Mouse (Mus musculus) skeletal muscle tissue, adult 2 months (tissue): ENCODE measurements around the gene Stxbp5.

Experiments used
- DNase-seq: peaks from one replicate; pipeline ENCODE4 v3.0.0-alpha.2; 2012; ENCODE audit warnings: low read depth, low spot score

The Stxbp5 gene

DNA sequence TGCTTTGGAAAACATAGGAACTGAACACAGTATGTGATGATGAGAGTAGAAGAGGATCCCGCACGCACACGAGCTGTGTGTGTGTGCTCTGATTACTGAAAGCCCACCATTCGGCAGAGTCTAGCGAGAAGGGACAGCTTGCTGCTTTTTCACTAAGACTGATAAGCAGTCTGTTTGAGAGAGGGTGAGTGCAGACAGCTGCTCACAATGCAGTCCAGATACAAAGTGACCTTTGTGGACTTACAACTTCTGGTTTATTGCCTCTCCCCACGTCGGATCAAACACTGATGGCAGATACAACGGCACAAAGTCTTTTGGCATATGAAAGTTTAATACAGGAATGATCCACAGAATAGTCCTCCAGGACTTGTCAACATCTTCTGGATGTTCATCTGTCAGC, 140.6 kb downstream of the Stxbp5 start:
- DNase-seq, result no peak

DNA sequence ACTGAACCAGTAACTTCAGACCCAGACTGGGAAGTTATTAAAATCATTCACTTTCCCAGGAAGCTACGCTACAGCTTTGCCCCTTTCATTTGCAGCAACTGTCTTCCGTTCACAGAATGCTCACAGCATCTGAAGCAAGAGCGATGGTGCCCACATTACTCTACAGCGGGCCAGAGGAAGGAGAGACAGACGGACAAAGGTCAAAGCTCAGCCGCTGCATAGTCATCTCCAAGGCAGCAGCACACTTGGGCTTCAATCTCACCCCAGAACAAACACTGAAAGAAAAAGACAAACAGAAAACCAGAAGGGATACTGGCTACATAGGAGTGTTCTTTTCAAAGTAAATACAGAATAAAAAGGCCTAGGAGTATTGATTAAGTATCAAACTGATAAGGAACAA, 144.3 kb downstream of the Stxbp5 start:
- no peak for DNase-seq

DNA sequence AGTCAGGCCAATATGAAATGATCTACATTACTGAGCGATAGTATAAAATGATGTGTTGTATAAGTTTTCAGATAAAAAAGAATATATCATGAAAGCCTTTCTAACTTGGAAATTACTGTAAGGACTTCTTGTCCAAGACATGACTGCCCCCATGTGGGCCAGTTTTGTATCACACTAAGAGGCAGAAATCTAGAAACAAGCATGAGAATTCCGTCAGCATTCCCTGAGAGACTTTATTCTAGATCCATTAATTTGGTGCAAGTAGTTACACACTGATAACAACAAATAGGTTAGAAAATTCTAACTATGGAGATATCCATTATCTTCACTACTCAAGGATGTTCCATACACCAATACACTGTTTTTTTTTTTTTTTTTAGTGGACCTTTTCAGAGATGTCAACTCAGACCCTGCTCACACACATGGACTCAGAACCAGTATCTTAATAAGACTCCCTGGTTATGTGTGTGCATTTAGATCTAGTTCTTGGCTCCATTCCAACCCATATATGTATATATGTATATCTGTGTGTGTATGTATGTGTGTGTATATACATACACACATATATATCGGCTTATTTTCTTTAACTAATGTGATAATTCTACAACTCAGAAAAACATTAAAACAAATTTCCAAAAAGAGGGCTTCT, 145.9 kb downstream of the Stxbp5 start:
- peak; percentile 17 for DNase-seq

DNA sequence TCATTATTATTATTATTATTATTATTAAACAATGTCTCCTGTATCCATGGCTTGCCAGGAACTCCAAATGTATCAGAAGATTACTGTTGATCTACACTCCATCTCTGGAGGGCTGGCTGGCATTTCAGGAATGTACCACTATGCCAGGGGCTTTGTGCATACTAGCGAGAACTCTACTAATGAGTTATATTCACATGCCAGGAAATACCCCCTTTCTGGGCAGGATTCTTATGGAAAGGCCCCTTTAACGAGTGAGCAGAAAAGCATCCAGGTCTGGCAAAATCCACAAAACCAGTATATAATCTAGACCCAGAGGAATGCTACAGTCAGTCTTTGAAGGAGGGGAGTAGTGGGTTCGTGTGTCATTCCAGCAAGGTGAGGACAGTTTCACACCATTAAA, 167.0 kb downstream of the Stxbp5 start:
- DNase-seq, result no peak

DNA sequence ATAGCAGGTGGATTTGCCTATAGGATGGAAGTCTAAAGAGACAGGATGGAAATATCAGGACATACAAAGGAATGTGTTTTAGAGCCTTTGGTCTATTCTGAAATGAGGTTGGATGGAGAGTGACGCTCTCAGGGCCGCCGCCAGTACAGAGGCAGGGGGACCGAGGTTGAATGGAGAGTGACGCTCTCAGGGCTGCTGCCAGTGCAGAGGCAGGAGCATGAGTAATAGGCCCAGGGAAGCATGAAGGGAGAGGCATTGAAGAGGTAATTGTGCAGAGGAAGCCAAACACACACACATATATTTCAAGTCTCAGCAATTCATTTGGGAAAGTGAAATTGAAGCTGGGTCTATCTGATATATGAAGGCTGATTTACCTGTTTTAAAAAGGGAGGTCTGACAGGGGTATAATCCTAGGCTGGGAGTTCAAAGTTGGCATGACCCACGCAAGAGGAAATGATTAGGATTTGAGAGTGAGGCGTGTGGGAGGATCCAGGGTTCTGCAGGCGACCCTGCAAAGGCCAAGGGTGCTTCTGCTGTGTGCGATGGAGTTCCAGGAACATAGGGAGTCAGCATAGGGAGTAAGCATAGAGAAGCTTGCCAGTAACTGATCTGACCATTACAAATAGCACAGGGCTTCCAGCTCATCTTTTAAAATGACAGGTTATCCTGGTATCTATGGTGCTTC, 168.7 kb downstream of the Stxbp5 start:
- no peak for DNase-seq

DNA sequence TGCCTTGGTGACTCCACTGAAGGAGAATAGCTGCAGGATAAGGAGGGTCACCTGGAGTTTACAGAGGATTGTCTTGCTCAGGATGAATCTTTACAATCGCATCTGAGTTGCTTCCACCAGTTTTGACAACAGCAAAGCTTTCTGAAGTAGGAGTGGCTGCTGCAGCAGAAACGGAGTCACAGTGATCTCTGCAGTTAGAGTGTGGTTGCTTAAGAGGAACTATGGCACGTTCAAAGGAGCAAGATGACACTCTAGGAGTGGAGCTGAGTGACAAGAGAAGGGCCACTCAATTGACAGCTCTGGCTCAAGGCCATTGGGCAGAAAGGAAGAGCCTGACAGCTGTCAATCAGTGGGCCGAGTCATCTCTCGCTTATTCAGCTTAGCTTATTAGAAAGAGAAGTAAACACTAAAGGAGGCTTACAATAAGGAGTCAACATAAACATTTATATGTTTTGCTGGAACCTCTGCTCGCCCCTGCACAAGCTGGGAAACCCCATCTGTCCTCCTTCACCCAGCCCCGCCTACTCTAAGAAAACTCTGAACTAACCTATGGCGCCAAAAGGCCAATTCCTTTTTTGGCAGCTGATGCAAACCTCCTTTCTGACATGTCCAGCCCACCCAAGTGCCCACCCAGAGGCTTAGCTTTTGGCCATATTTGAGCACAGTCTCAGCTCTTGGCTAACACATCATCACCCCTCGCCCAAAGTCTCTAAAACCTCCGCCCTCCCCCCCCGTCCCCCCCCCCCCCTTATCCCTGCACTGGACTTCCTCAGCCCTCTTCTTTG, 178.2 kb downstream of the Stxbp5 start:
- DNase-seq, result no peak

DNA sequence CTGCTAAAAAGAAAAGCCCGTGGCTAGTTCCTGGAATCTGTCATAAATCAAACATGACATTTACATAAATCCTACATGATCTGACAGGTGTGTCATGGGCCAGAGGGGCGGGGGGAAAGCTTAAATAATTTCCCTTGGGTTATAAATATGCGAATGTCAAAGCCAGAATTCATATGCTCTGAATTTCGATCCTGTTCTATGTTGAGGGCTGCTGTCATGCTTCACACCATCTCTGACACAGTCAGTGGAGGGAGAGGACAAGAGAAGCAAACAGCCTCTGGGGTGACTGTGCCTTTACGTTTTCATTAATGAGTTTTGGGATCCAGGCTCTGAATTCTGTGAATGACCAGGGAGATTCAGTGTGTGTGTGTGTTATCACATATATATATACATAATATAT, 180.9 kb downstream of the Stxbp5 start:
- DNase-seq, result no peak

DNA sequence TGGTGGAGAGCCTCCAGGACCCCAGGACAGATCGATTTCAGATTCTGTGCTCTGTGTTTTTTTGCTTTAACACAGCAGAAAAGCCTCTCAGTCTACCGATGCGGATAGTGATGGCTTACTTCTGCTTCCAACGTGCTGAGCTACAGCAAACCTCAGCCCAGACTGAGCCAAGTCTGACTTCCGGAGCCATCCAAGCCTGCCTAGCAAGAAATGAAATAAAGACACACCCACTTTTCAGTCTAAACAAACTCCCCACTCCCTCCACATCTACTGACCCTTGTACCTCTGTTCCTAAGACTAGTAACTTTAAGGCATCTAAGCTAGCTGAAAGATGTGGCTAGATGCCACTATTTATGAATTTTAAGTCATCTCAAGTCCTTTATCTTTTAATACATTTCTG, 182.8 kb downstream of the Stxbp5 start:
- DNase-seq, result no peak
